Mouse (Mus musculus): ENCODE measurements at regions not wholly inside any gene's neighbourhood (a gene's known extent, or its start where the extent isn't known, plus 50 kb on each side); places are given as distances from the start of the nearest gene placed in this dataset.
A peak's percentile ranks its signal among the peaks of the same experiment; 100 is the strongest.

- no peak for DNase-seq (ENCODE audit: low read depth)
Measured at GRCm38 (mm10) chr13:52702201-52702611, 119.2 kb downstream of the Syk start.

GRCm38 (mm10) chr13:52703401-52704164, 120.6 kb downstream of the Syk start:
- no peak for DNase-seq (ENCODE audit: low read depth)

- DNase-seq (ENCODE audit: low read depth): no peak
Measured at GRCm38 (mm10) chr13:52704673-52705072, 121.7 kb downstream of the Syk start.

- no peak for DNase-seq (ENCODE audit: low read depth)
Measured at GRCm38 (mm10) chr13:52709580-52709979, 126.6 kb downstream of the Syk start.

- DNase-seq (ENCODE audit: low read depth): peak; percentile 83
Measured at GRCm38 (mm10) chr13:52711713-52712369, 128.9 kb downstream of the Syk start.

GRCm38 (mm10) chr13:52721463-52721862, 138.5 kb downstream of the Syk start:
- no peak for DNase-seq (ENCODE audit: low read depth)

- DNase-seq (ENCODE audit: low read depth): no peak
Measured at GRCm38 (mm10) chr13:52722718-52723117, 139.7 kb downstream of the Syk start.

GRCm38 (mm10) chr13:52726043-52726442, 143.1 kb downstream of the Syk start:
- no peak for DNase-seq (ENCODE audit: low read depth)

GRCm38 (mm10) chr13:52726525-52726924, 143.6 kb downstream of the Syk start:
- no peak for DNase-seq (ENCODE audit: low read depth)

GRCm38 (mm10) chr13:52735453-52735933, 152.5 kb downstream of the Syk start:
- DNase-seq (ENCODE audit: low read depth): no peak

- no peak for DNase-seq (ENCODE audit: low read depth)
Measured at GRCm38 (mm10) chr13:52735934-52736523, 153.1 kb downstream of the Syk start.

- no peak for DNase-seq (ENCODE audit: low read depth)
Measured at GRCm38 (mm10) chr13:52738095-52738660, 155.2 kb downstream of the Syk start.

- DNase-seq (ENCODE audit: low read depth): no peak
Measured at GRCm38 (mm10) chr13:52741371-52741770, 158.4 kb downstream of the Syk start.

GRCm38 (mm10) chr13:52756005-52756404, 173.0 kb downstream of the Syk start:
- no peak for DNase-seq (ENCODE audit: low read depth)

GRCm38 (mm10) chr13:52765508-52766181, 163.8 kb downstream of the Auh start:
- DNase-seq (ENCODE audit: low read depth): no peak

GRCm38 (mm10) chr13:52766236-52766635, 163.2 kb downstream of the Auh start:
- no peak for DNase-seq (ENCODE audit: low read depth)

GRCm38 (mm10) chr13:52769956-52770355, 159.5 kb downstream of the Auh start:
- no peak for DNase-seq (ENCODE audit: low read depth)

GRCm38 (mm10) chr13:52771518-52771917, 158.0 kb downstream of the Auh start:
- no peak for DNase-seq (ENCODE audit: low read depth)

- no peak for DNase-seq (ENCODE audit: low read depth)
Measured at GRCm38 (mm10) chr13:52772081-52772480, 157.4 kb downstream of the Auh start.

- no peak for DNase-seq (ENCODE audit: low read depth)
Measured at GRCm38 (mm10) chr13:52777396-52778034, 152.0 kb downstream of the Auh start.

GRCm38 (mm10) chr13:52778848-52779247, 150.6 kb downstream of the Auh start:
- no peak for DNase-seq (ENCODE audit: low read depth)

Data from c-Kit-positive CD71-negative TER-119-negative erythroid progenitor cells, embryonic 14.5 days (primary cell).